In genomic region chr5:151368395-151369190, GRCm38 (mm10) we compare ENCODE assay signal across 8 mouse cellular contexts. TPM values are rescaled to one million over a fixed set of nuclear protein-coding genes. Genes with fewer than 3 reads are reported as not detected.
DNase-seq lines count a peak whose midpoint lies in the region; ATAC-seq and TF ChIP-seq lines count a peak whose summit lies in the region.

No protein-coding gene starts in this region.

- H3K9me3 ChIP-seq in megakaryocyte, embryonic 14.5 days = no peaks in the 10 kb centered on the region

- ATAC-seq in common myeloid progenitor, adult 5-6 weeks (replicated peaks; ENCODE audit: low read depth, poor library complexity, severe bottlenecking) = peak; percentile 88

- peak overlapping the region; percentile 87 for H3K4me3 ChIP-seq in gastrocnemius, adult 2 months
- H3K4me3 ChIP-seq in megakaryocyte, embryonic 14.5 days (replicated peaks) = peak overlapping the region; percentile 96

- peak; percentile 100 for DNase-seq in ZHBTc4 (ENCODE audit: low read depth, low spot score)
- peak; percentile 100 for DNase-seq in gastrocnemius, adult 2 months
- peak; percentile 96 for DNase-seq in hindlimb bud, embryonic 11.5 days (ENCODE audit: extremely low spot score, low read depth, low spot score)
- peak; percentile 98 to 100 for DNase-seq in left cerebral cortex, adult 8-10 months (ENCODE audit: low spot score in 2 of 2)
- peak; percentile 100 for DNase-seq in right cerebral cortex, postnatal 10 days (ENCODE audit: low spot score in 2 of 2)
- peak; percentile 99 for DNase-seq in urinary bladder, postnatal 25 days (ENCODE audit: low spot score)

- peak; percentile 92 for TF ChIP-seq CTCF in gastrocnemius, adult 2 months (IDR thresholded peaks at IDR 0.05)

- peak overlapping the region; percentile 96 for H3K27ac ChIP-seq in gastrocnemius, adult 2 months

- H3K36me3 ChIP-seq in megakaryocyte, embryonic 14.5 days (replicated peaks; ENCODE audit: low read length) = no peaks in the 10 kb centered on the region

- no peaks in the 10 kb centered on the region for H3K27me3 ChIP-seq in megakaryocyte, embryonic 14.5 days (replicated peaks)

- peaks cover 27% of the 10 kb centered on the region for H3K4me1 ChIP-seq in megakaryocyte, embryonic 14.5 days

- intact Hi-C loops in gastrocnemius, adult 2 months (cut with DNase I) = loop anchor here (5.0 to 10.0 kb wide), 7 partner anchors 174 to 846 kb away; partner anchors contain the start of genes Brca2 and Pds5b

RNA-seq across cellular contexts. Expression of gene Gm42906, which starts 59.4 kb away (rescaled TPM):
- total RNA-seq in common myeloid progenitor, adult 5-6 weeks (2017) = not detected in 2 replicates
- 1 to 10 TPM; 1.1 to 1.3 TPM for total RNA-seq in gastrocnemius, adult 2 months (2021)
- not detected for total RNA-seq in left cerebral cortex, adult 8-10 months (2022)
- not detected in 2 replicates for polyA plus RNA-seq in megakaryocyte, embryonic 14.5 days (2012; ENCODE audit: insufficient read depth, low replicate concordance)

Comparison
In these comparisons a context has a peak if more than half of its experiments do, and no peak if none do; other contexts are left out.
1. Peak in every context shown above with its lines: DNase-seq, ATAC-seq, H3K4me3 ChIP-seq and H3K27ac ChIP-seq.